In genomic region chr1:18956975-18957374, GRCm38 (mm10) we compare ENCODE assay signal across 28 mouse cellular contexts.
A peak's percentile ranks its signal among the peaks of the same experiment; 100 is the strongest.
DNase-seq lines count a peak whose midpoint lies in the region; ATAC-seq and TF ChIP-seq lines count a peak whose summit lies in the region.
"Had no signal": no experiment of that assay in that cellular context is flagged by ENCODE, and none has a peak within 500 bp of the region (broad histone marks: within the 10 kb centered on the region; RNA-seq: fewer than 3 reads in every experiment).

No protein-coding gene starts in this region.

- no peaks in the 10 kb centered on the region for H3K36me3 ChIP-seq in midbrain, embryonic 12.5 days
- H3K36me3 ChIP-seq in midbrain, embryonic 11.5 days (ENCODE audit: control insufficient read depth, insufficient read depth, low read length): no peaks in the 10 kb centered on the region
- no peaks in the 10 kb centered on the region for H3K36me3 ChIP-seq in midbrain, embryonic 16.5 days (ENCODE audit: control insufficient read depth, insufficient read depth, low read length)
- H3K36me3 ChIP-seq: embryonic facial prominence, embryonic 15.5 days; heart, embryonic 15.5 days; hindbrain, embryonic 12.5 days; liver, embryonic 12.5 days had no signal

- WGBS in midbrain, embryonic 12.5 days: 65% methylated on average over 6 of the region's 6 CpGs
- 65% methylated on average over 6 of the region's 6 CpGs for WGBS in midbrain, embryonic 11.5 days
- WGBS in midbrain, embryonic 16.5 days: 62% methylated on average over 6 of the region's 6 CpGs

- no peak for TF ChIP-seq CTCF in brain, embryonic 14.5 days (IDR thresholded peaks at IDR 0.05; ENCODE audit: borderline replicate concordance, extremely low read depth, insufficient read depth, insufficient read length)

- no peak for DNase-seq in midbrain, embryonic 11.5 days (ENCODE audit: low spot score, missing footprints)
- peak; percentile 52 for DNase-seq in Muller cell, postnatal 12 days (ENCODE audit: inconsistent ontology term)
- peak; percentile 35 for DNase-seq in brain, embryonic 14.5 days (ENCODE audit: low read depth)
- DNase-seq in kidney, adult 18-20 months: no peak
- DNase-seq: adrenal gland, postnatal 10 days; B cell, adult 2 months; cerebellum, adult 11 months; cerebellum, adult 9-10 months; cerebellum, postnatal 36 days; forebrain, postnatal 0 days; heart, adult 2 months; heart, postnatal 36 days; kidney, postnatal 14 days; left cerebral cortex, postnatal 4 days; liver, postnatal 0 days; lung, postnatal 36 days; right cerebral cortex, postnatal 4 days; thymus, postnatal 4 days had no signal

- no peaks in the 10 kb centered on the region for H3K4me1 ChIP-seq in midbrain, embryonic 12.5 days
- H3K4me1 ChIP-seq in midbrain, embryonic 11.5 days (ENCODE audit: control insufficient read depth, insufficient read depth, low read length): no peaks in the 10 kb centered on the region
- no peaks in the 10 kb centered on the region for H3K4me1 ChIP-seq in midbrain, embryonic 16.5 days (ENCODE audit: control insufficient read depth, insufficient read depth, low read length)
- H3K4me1 ChIP-seq: heart, embryonic 15.5 days; hindbrain, embryonic 12.5 days; liver, embryonic 12.5 days had no signal

- no peaks in the 10 kb centered on the region for H3K27me3 ChIP-seq in midbrain, embryonic 12.5 days
- H3K27me3 ChIP-seq in midbrain, embryonic 11.5 days (ENCODE audit: control insufficient read depth, insufficient read depth, low read length): no peaks in the 10 kb centered on the region
- no peaks in the 10 kb centered on the region for H3K27me3 ChIP-seq in midbrain, embryonic 16.5 days (ENCODE audit: control insufficient read depth, insufficient read depth, low read depth, low read length)
- H3K27me3 ChIP-seq: embryonic facial prominence, embryonic 15.5 days; heart, embryonic 15.5 days; hindbrain, embryonic 12.5 days; liver, embryonic 12.5 days had no signal

- no peaks in the 10 kb centered on the region for H3K9me3 ChIP-seq in midbrain, embryonic 12.5 days
- H3K9me3 ChIP-seq in midbrain, embryonic 11.5 days (ENCODE audit: control insufficient read depth, low read length): no peaks in the 10 kb centered on the region
- no peaks in the 10 kb centered on the region for H3K9me3 ChIP-seq in midbrain, embryonic 16.5 days (replicated peaks; ENCODE audit: control insufficient read depth, low read length, poor library complexity, severe bottlenecking)
- H3K9me3 ChIP-seq: embryonic facial prominence, embryonic 15.5 days; heart, embryonic 15.5 days; hindbrain, embryonic 12.5 days; liver, embryonic 12.5 days had no signal

- no peak for TF ChIP-seq POLR2A in brain, embryonic 14.5 days (IDR thresholded peaks at IDR 0.05; ENCODE audit: borderline replicate concordance, extremely low read depth, insufficient read depth, insufficient read length, poor library complexity, severe bottlenecking)

- peak; percentile 69; the same call in 1 of the 2 replicates for ATAC-seq in midbrain, embryonic 12.5 days (ENCODE audit: low FRiP score, low read depth)
- no peak for ATAC-seq in midbrain, embryonic 11.5 days (ENCODE audit: low FRiP score)
- peak; percentile 68 for ATAC-seq in midbrain, embryonic 16.5 days
- ATAC-seq in inflammation-experienced regulatory T-cells, adult 6 months: no peak
- ATAC-seq: forebrain, postnatal 0 days; hindbrain, postnatal 0 days; intestine, embryonic 16.5 days; liver, embryonic 12.5 days; liver, postnatal 0 days had no signal

- no peak overlapping the region for H3K9ac ChIP-seq in midbrain, embryonic 12.5 days (replicated peaks)
- no peak overlapping the region for H3K9ac ChIP-seq in midbrain, embryonic 11.5 days (ENCODE audit: low read length)
- H3K9ac ChIP-seq in midbrain, embryonic 16.5 days (ENCODE audit: low read depth, low read length): no peak overlapping the region
- H3K9ac ChIP-seq: embryonic facial prominence, embryonic 15.5 days; forebrain, postnatal 0 days; heart, embryonic 15.5 days; hindbrain, embryonic 12.5 days; liver, embryonic 12.5 days; liver, postnatal 0 days had no signal

- H3K27ac ChIP-seq in midbrain, embryonic 12.5 days (replicated peaks): no peak overlapping the region
- H3K27ac ChIP-seq in midbrain, embryonic 11.5 days (ENCODE audit: low read depth, low read length): no peak overlapping the region
- H3K27ac ChIP-seq in midbrain, embryonic 16.5 days (ENCODE audit: low read length): no peak overlapping the region
- H3K27ac ChIP-seq: embryonic facial prominence, embryonic 15.5 days; heart, adult 2 months; heart, embryonic 15.5 days; hindbrain, embryonic 12.5 days; hindbrain, postnatal 0 days; liver, embryonic 12.5 days; stomach, postnatal 0 days had no signal

- H3K4me3 ChIP-seq in midbrain, embryonic 12.5 days: no peak overlapping the region
- no peak overlapping the region for H3K4me3 ChIP-seq in midbrain, embryonic 11.5 days (ENCODE audit: low read depth, low read length)
- no peak overlapping the region for H3K4me3 ChIP-seq in midbrain, embryonic 16.5 days (ENCODE audit: low read depth, low read length)
- H3K4me3 ChIP-seq: embryonic facial prominence, embryonic 15.5 days; heart, adult 2 months; heart, embryonic 15.5 days; hindbrain, embryonic 12.5 days; liver, embryonic 12.5 days had no signal

- H3K4me2 ChIP-seq in midbrain, embryonic 12.5 days (replicated peaks): no peak overlapping the region
- no peak overlapping the region for H3K4me2 ChIP-seq in midbrain, embryonic 11.5 days
- no peak overlapping the region for H3K4me2 ChIP-seq in midbrain, embryonic 16.5 days (ENCODE audit: low read length)
- H3K4me2 ChIP-seq: embryonic facial prominence, embryonic 15.5 days; heart, embryonic 15.5 days; hindbrain, embryonic 12.5 days; liver, embryonic 12.5 days had no signal

Comparison
In these comparisons a context has a peak if more than half of its experiments do, and no peak if none do; other contexts are left out.
1. ATAC-seq: peak in midbrain, embryonic 12.5 days (single experiment) and midbrain, embryonic 16.5 days (single experiment); none in midbrain, embryonic 11.5 days (single experiment) and inflammation-experienced regulatory T-cells, adult 6 months (single experiment).
2. DNase-seq: peak in Muller cell, postnatal 12 days (single experiment) and brain, embryonic 14.5 days (single experiment); none in midbrain, embryonic 11.5 days (single experiment) and kidney, adult 18-20 months (single experiment).